Mouse (Mus musculus): ENCODE results near the gene Crk. TPM values are rescaled to one million over a fixed set of nuclear protein-coding genes. Genes with fewer than 3 reads are reported as not detected.
"Not testable (repeated sequence)": the region's sequence is repeated elsewhere in the genome, so short reads cannot be mapped to it uniquely, and the experiment has no call there.

Gene Crk
- polyA plus RNA-seq, 1 experiment = 49.5 TPM

DNA sequence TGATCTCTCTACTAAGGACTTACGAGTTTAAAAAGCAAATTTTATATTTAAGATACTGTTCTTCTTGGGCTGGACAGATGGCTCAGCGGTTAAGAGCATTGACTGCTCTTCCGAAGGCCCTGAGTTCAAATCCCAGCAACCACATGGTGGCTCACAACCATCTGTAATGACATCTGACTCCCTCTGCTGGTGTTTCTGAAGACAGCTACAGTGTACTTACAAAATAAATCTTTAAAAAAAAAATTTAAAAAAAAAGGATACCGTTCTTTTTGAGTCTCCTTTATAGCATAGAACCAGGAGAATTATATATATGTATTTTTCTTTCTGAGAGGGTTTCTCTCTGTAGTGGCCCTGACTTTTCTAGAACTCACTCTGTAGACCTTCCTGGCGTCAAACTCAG lies 21.5 kb downstream of the Crk start:
- DNase-seq = no peak
- no peak for TF ChIP-seq POLR2A (IDR thresholded peaks at IDR 0.05; ENCODE audit: borderline replicate concordance, extremely low read depth, low read depth, low read length)
- TF ChIP-seq CTCF (IDR thresholded peaks at IDR 0.05; ENCODE audit: insufficient read depth, low read length) = no peak
- Histone ChIP-seq H3K4me1 (ENCODE audit: control insufficient read depth, insufficient read depth, low read length) (no peaks in the 10 kb centered on the region), H3K4me3 (replicated peaks; ENCODE audit: extremely low read depth, low read depth, low read length) (no peak overlapping the region)
- 93% methylated on average over 5 of the region's 5 CpGs for WGBS

DNA sequence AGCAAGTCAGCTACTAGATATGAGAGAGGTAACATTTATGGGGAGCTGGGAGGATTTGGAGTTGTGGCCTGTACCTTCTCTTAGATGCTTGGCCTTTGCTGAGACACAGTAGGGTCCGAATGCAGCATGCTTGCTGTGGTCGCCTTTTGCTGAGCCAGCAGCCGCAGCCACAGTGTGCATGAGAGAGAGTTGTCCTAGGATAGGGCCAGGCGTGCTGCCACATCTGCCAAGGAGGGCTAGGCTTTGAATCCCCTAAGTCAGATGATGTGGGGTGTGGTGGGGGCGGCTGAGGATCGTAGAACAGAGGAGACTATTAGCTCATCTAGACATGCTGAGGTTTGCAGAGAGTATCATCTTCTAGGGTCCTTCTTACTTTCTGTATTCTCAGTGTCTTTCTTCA lies 23.7 kb downstream of the Crk start:
- no peaks in the 10 kb centered on the region for H3K4me1 ChIP-seq (ENCODE audit: control insufficient read depth, insufficient read depth, low read length)
- H3K4me3 ChIP-seq (replicated peaks; ENCODE audit: extremely low read depth, low read depth, low read length) = no peak overlapping the region
- no peak for DNase-seq
- TF ChIP-seq POLR2A (IDR thresholded peaks at IDR 0.05; ENCODE audit: borderline replicate concordance, extremely low read depth, low read depth, low read length) (no peak), CTCF (IDR thresholded peaks at IDR 0.05; ENCODE audit: insufficient read depth, low read length) (no peak)
- WGBS = 94% methylated on average over 6 of the region's 6 CpGs

DNA sequence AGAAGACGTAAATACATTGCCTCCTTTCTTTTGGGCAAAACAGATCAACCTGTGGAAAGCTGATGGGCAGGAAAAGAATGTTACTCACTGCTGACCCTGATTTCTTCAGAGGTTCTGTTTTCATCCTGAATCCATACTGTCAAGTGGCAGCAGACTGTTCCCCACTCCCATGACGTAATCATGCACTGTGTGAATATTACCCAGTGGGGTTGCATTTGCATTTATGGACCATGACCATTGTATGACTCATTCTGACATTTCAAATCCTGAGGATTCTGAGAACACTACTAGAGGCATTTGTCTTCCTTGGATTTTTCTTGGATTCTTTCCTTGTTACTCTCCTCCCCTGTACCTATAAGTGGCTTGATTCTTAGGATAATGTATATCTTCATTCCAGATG lies 24.7 kb downstream of the Crk start:
- Histone ChIP-seq H3K4me1 (ENCODE audit: control insufficient read depth, insufficient read depth, low read length) (no peaks in the 10 kb centered on the region), H3K4me3 (replicated peaks; ENCODE audit: extremely low read depth, low read depth, low read length) (no peak overlapping the region)
- TF ChIP-seq POLR2A (IDR thresholded peaks at IDR 0.05; ENCODE audit: borderline replicate concordance, extremely low read depth, low read depth, low read length) = no peak
- no peak for TF ChIP-seq CTCF (IDR thresholded peaks at IDR 0.05; ENCODE audit: insufficient read depth, low read length)
- no peak for DNase-seq
- whole genome bisulfite sequencing = 86% methylated on average over 2 of the region's 2 CpGs

DNA sequence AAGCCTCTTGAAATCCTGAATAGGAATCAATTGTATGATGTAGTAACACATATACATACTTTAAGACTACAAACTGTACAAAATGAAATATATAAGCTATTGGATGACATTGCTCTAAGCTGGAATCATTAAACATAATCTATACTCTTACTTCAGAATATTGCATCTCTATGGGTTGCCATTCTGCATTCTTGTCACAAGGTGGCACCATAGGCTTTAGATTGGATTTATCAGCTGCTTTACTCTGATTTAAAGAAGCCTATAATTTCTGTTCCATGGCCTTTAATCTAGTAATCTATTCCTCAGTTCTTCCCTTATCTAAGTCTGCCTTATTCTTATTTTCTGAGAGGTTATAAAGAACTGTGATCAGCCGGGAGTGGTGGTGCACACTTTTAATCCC lies 34.9 kb downstream of the Crk start:
- no peak for TF ChIP-seq POLR2A (IDR thresholded peaks at IDR 0.05; ENCODE audit: borderline replicate concordance, extremely low read depth, low read depth, low read length)
- 0 out of 2 replicates have a peak, but pooled peaks have one; percentile 13 for TF ChIP-seq CTCF (IDR thresholded peaks at IDR 0.05; ENCODE audit: insufficient read depth, low read length)
- H3K4me1 ChIP-seq (ENCODE audit: control insufficient read depth, insufficient read depth, low read length) = no peaks in the 10 kb centered on the region
- 88% methylated on average over 1 of the region's 1 CpGs for WGBS
- H3K4me3 ChIP-seq (replicated peaks; ENCODE audit: extremely low read depth, low read depth, low read length) = no peak overlapping the region
- no peak for DNase-seq

DNA sequence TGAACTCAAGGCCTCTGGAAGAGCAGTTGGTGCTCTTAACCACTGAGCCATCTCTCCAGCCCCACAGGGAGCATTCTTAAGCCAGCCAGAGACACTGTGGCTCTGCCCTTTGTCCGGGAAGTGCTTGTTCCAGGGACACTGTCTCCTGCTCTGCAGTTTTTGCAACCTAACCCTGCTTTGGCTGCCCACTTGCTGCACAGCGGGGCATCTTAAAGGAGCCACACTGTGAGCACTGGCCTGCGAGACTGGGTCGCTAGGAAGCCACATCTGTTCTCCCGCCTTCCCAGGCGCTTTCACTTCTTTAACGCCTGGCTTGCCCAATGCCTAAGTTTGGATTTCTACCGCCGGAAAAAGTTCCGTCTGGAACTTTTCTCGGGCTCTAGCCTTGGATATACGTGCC lies 36.5 kb downstream of the Crk start:
- no peaks in the 10 kb centered on the region for H3K4me1 ChIP-seq (ENCODE audit: control insufficient read depth, insufficient read depth, low read length)
- 45% methylated on average over 12 of the region's 12 CpGs for WGBS
- H3K4me3 ChIP-seq (replicated peaks; ENCODE audit: extremely low read depth, low read depth, low read length) = no peak overlapping the region
- no peak for DNase-seq
- no peak for TF ChIP-seq POLR2A (IDR thresholded peaks at IDR 0.05; ENCODE audit: borderline replicate concordance, extremely low read depth, low read depth, low read length)
- TF ChIP-seq CTCF (IDR thresholded peaks at IDR 0.05; ENCODE audit: insufficient read depth, low read length) = no peak

DNA sequence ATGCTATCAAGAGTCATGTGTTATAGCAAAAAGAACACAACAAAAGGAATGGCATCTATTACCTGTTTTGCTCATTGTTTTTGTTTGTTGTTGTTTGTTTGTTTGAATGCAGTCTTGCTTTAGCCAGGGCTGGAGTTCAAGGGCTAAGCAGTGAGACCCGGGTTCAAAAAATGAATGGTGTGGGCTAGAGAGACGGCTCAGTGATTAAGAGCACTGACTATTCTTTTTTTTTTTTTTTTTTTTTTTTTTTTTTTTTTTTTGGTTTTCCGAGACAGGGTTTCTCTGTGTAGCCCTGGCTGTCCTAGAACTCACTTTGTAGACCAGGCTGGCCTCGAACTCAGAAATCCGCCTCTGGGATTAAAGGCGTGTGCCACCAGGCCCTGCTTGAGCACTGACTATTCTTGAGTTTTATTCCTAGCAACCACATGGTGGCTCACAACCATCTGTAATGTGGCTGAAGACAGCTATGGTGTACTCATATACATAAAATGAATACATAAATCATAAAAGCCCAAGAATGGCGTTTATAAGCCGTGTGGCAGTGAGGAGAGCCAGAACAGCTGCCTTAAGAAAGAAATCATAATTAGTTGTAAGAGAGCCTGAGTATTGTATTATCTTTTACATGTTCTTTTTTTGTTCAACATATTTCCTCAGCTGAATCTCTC lies 37.7 kb downstream of the Crk start:
- TF ChIP-seq CTCF (IDR thresholded peaks at IDR 0.05; ENCODE audit: insufficient read depth, low read length) (no peak), POLR2A (IDR thresholded peaks at IDR 0.05; ENCODE audit: borderline replicate concordance, extremely low read depth, low read depth, low read length) (no peak)
- H3K4me3 ChIP-seq (replicated peaks; ENCODE audit: extremely low read depth, low read depth, low read length) = no peak overlapping the region
- WGBS = 76% methylated on average over 8 of the region's 8 CpGs
- no peaks in the 10 kb centered on the region for H3K4me1 ChIP-seq (ENCODE audit: control insufficient read depth, insufficient read depth, low read length)
- no peak for DNase-seq

DNA sequence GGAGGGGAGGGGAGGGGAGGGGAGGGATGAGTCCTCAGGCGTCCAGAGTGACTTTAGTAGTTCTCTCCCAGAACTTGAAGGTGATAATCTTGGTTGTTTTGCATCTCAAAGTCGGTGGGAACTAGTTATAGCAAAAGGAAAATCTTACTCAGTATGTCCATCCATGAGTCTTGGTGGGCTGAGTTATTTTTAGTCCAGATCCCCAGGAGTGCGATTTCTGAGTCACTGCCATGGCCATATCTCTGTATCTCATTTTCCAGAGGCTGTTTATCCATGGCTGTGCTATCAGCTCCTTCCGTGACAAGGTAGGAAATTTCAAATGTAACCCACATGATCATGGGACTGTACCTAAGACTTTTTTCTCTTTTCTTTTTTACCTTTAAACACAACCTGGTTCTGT lies 43.3 kb downstream of the Crk start:
- WGBS = 33% methylated on average over 4 of the region's 4 CpGs
- no peak for TF ChIP-seq CTCF (IDR thresholded peaks at IDR 0.05; ENCODE audit: insufficient read depth, low read length)
- TF ChIP-seq POLR2A (IDR thresholded peaks at IDR 0.05; ENCODE audit: borderline replicate concordance, extremely low read depth, low read depth, low read length) = no peak
- no peak overlapping the region for H3K4me3 ChIP-seq (replicated peaks; ENCODE audit: extremely low read depth, low read depth, low read length)

DNA sequence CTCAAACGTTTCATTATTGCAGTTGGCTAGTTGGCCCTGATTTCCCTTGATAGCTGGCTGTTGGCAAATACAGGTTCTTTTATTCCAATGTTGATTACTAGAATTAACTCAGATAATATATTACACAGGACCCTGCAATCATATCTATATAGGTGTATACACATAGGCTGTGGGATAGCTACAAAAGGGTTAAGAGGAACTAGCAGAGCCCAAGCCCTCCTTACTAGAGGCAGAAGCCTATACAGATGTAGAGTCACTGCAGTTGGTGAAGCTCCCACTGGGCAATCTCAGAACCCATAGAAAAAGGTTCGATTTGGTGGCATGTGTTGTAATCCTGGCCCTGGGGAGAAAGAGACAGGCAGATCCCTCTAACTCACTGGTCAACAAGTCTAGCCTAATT lies 48.1 kb downstream of the Crk start:
- no peak overlapping the region for H3K4me3 ChIP-seq (replicated peaks; ENCODE audit: extremely low read depth, low read depth, low read length)
- TF ChIP-seq CTCF (IDR thresholded peaks at IDR 0.05; ENCODE audit: insufficient read depth, low read length) = no peak
- no peak for TF ChIP-seq POLR2A (IDR thresholded peaks at IDR 0.05; ENCODE audit: borderline replicate concordance, extremely low read depth, low read depth, low read length)
- 45% methylated on average over 2 of the region's 2 CpGs for WGBS
- DNase-seq = no peak
- H3K4me1 ChIP-seq (ENCODE audit: control insufficient read depth, insufficient read depth, low read length) = no peaks in the 10 kb centered on the region

More for the DNA sequence above, 43.3 kb downstream of the Crk start:
- no peak for DNase-seq
- H3K4me1 ChIP-seq (ENCODE audit: control insufficient read depth, insufficient read depth, low read length) = no peaks in the 10 kb centered on the region

DNA sequence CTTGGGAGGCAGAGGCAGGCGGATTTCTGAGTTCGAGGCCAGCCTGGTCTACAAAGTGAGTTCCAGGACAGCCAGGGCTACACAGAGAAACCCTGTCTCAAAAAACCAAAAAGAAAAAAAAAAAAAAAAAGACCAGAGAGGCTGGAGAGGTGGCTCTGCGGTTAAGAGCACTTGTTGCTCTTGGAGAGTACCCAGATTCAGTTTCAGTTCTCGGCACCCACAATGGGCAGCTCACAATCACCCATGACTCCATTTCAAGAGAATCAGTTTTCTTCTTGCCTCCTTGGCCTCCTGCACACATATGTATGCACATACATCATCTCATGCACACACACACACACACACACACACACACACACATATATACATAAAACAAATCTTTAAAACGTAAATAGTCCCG lies 48.6 kb downstream of the Crk start:
- not testable (repeated sequence) for DNase-seq; H3K4me1 ChIP-seq (ENCODE audit: control insufficient read depth, insufficient read depth, low read length); H3K4me3 ChIP-seq (replicated peaks; ENCODE audit: extremely low read depth, low read depth, low read length)
- 80% methylated on average over 6 of the region's 6 CpGs for WGBS

DNA sequence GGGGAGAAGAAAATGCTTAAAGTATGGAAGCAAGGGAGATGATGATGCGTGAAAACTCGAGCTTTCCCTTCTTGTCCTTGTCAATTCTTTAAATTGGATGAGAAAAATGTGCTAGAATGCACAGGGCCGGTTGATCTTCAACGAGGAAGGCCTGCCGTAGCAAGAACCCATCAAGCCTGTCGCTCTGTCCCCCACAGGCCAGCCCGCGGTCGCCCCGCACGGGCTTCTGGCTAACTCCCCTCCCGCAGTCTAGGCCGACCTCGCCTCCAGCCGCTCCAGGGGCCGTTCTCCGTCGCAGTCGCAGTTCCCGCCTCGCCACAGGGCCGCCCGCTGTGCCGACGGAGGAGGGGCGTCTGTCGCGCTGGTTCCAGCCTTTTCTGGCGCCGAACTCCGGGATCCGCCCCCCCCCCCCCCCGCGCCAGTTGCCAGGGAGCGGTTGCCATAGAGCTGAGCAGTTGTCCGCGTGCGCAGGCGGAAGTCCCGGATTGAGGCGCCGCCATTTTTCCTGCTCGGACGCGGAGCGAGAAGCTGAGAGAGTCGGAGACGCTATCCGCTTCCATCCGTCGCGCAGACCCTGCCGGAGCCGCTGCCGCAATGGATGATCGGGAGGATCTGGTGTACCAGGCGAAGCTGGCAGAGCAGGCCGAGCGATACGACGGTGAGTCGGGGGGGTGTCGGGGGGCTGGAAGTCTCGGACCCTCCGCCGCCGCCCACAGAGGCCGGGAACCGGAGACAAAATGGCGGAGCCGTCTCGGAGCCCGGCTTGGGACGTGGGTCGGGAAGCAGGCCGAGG lies 53.6 kb downstream of the Crk start, which contains the start of gene Ywhae:
TSS of gene Ywhae (plus strand) at position 436 of the 793 bp plus-strand sequence.
- H3K4me3 ChIP-seq (replicated peaks; ENCODE audit: extremely low read depth, low read depth, low read length) = peak within 1 kb of the TSS; percentile 83
- H3K4me1 ChIP-seq (ENCODE audit: control insufficient read depth, insufficient read depth, low read length) = peaks cover 19% of the 10 kb centered on the region
- peak; percentile 97 for TF ChIP-seq POLR2A (IDR thresholded peaks at IDR 0.05; ENCODE audit: borderline replicate concordance, extremely low read depth, low read depth, low read length)
- TF ChIP-seq CTCF (IDR thresholded peaks at IDR 0.05; ENCODE audit: insufficient read depth, low read length) = no peak
- DNase-seq = peak; percentile 91
- WGBS = under 1% methylated on average over 73 of the region's 76 CpGs

All from lung, adult 2 months (tissue).